Mouse (Mus musculus) liver, adult 2 months (tissue): ENCODE data around the gene Ccdc160. TPM values are rescaled to one million over a fixed set of nuclear protein-coding genes. Genes with fewer than 3 reads are reported as not detected.
A peak's percentile ranks its signal among the peaks of the same experiment; 100 is the strongest.

Source experiments
- DNase-seq: peaks from one replicate; pipeline ENCODE4 v3.0.0-alpha.2; 2011; ENCODE audit warnings: low read depth, low spot score; ENCODE audit errors: extremely low read depth
- H3K27ac ChIP-seq: fragments of 200-500 bp; replicated peaks from 2 replicates; pipeline ENCODE4 v1.5.1; 2012; ENCODE audit warnings: low read depth, mild to moderate bottlenecking, control low read depth, inconsistent platforms, low read length; ENCODE audit not compliant: insufficient read depth
- H3K27me3 ChIP-seq: fragments of 200-500 bp; 2 replicates; pipeline ENCODE4 v1.6.1; 2012; ENCODE audit warnings: mild to moderate bottlenecking, moderate library complexity, low read length, inconsistent platforms; ENCODE audit not compliant: control insufficient read depth, insufficient read depth
- H3K36me3 ChIP-seq: fragments of 200-500 bp; 2 replicates; pipeline ENCODE4 v1.6.1; 2012; ENCODE audit warnings: low read length, inconsistent platforms; ENCODE audit not compliant: control insufficient read depth, insufficient read depth
- H3K4me1 ChIP-seq: fragments of 200-500 bp; 2 replicates; pipeline ENCODE4 v1.6.1; 2011; ENCODE audit warnings: low read length; ENCODE audit not compliant: control insufficient read depth, insufficient read depth
- H3K4me3 ChIP-seq: fragments of 200-500 bp; 2 replicates; pipeline ENCODE4 v1.5.1; 2011; ENCODE audit warnings: low read depth, mild to moderate bottlenecking, control low read depth, low read length, moderate library complexity; ENCODE audit not compliant: insufficient read depth
- H3K79me2 ChIP-seq: fragments of 200-500 bp; 2 replicates; pipeline ENCODE4 v1.6.1; 2012; ENCODE audit warnings: inconsistent platforms, mild to moderate bottlenecking, low read length, moderate library complexity; ENCODE audit not compliant: control insufficient read depth, insufficient read depth
- H3K9ac ChIP-seq: fragments of 200-500 bp; 2 replicates; pipeline ENCODE4 v1.6.1; 2012; ENCODE audit warnings: low read depth, mild to moderate bottlenecking, control low read depth, inconsistent platforms, low read length
- CTCF ChIP-seq: fragments of 200-500 bp; IDR thresholded peaks from 2 replicates; pipeline ENCODE4 v1.5.1; 2011; ENCODE audit warnings: low read depth, low read length, control low read depth
- POLR2A ChIP-seq: fragments of 200-500 bp; IDR thresholded peaks from 2 replicates; pipeline ENCODE4 v1.6.1; 2011; ENCODE audit warnings: low read length, control low read depth; ENCODE audit not compliant: insufficient read depth; ENCODE audit errors: extremely low read depth
- WGBS: fragments of 180-500 bp; shearing (Covaris S2); methylation state at CpG from one replicate; pipeline ENCODE4 v1.1.7; 2018; 5-methylcytosine and 5-hydroxymethylcytosine counted together
- polyA plus RNA-seq: library from polyadenylated mRNA; depleted of rRNA; stranded (reverse); fragments of >200 nt; gene quantifications from 2 replicates; pipeline ENCODE4 v1.2.3, GENCODE M21; 2012
- total RNA-seq: library from RNA; depleted of rRNA; stranded (reverse); fragments of >200 nt; gene quantifications from 2 replicates; pipeline ENCODE4 v1.2.3, GENCODE M21; 2014

Gene Ccdc160
- total and polyA plus RNA-seq, 2 experiments, result 0.37 TPM; not detected in 1

- 81% methylated on average over 5 of the region's 5 CpGs for WGBS
- H3K36me3 ChIP-seq, result no peaks in the 10 kb centered on the region
- H3K9ac ChIP-seq, result no peak overlapping the region
- no peaks in the 10 kb centered on the region for H3K27me3 ChIP-seq
- peak; percentile 49 for DNase-seq
- H3K79me2 ChIP-seq, result no peaks in the 10 kb centered on the region
- no peak overlapping the region for H3K4me3 ChIP-seq
- no peak for TF ChIP-seq POLR2A
- no peak for TF ChIP-seq CTCF
- no peak overlapping the region for H3K27ac ChIP-seq
- no peaks in the 10 kb centered on the region for H3K4me1 ChIP-seq
These were observed 13.3 kb upstream of the Ccdc160 start for GRCm38 (mm10) chrX:52777671-52778070.

- no peak overlapping the region for H3K9ac ChIP-seq
- no peak for TF ChIP-seq CTCF
- TF ChIP-seq POLR2A, result no peak
- no peak overlapping the region for H3K4me3 ChIP-seq
- H3K27ac ChIP-seq, result no peak overlapping the region
- 34% methylated on average over 5 of the region's 5 CpGs for WGBS
- no peaks in the 10 kb centered on the region for H3K79me2 ChIP-seq
- H3K27me3 ChIP-seq, result no peaks in the 10 kb centered on the region
- H3K4me1 ChIP-seq, result no peaks in the 10 kb centered on the region
- DNase-seq, result peak; percentile 12
- no peaks in the 10 kb centered on the region for H3K36me3 ChIP-seq
These were observed 7.1 kb upstream of the Ccdc160 start for GRCm38 (mm10) chrX:52783898-52784297.

- no peak for TF ChIP-seq CTCF
- no peak for TF ChIP-seq POLR2A
- Histone ChIP-seq H3K27me3 (no peaks in the 10 kb centered on the region), H3K79me2 (no peaks in the 10 kb centered on the region), H3K9ac (no peak overlapping the region), H3K36me3 (no peaks in the 10 kb centered on the region), H3K27ac (0 out of 2 replicates have a peak overlapping the region, but pooled peaks have one; percentile 29), H3K4me1 (no peaks in the 10 kb centered on the region), H3K4me3 (no peak overlapping the region)
- 53% methylated on average over 10 of the region's 10 CpGs for WGBS
- DNase-seq, result no peak
These were observed 1.1 kb downstream of the Ccdc160 start for GRCm38 (mm10) chrX:52791944-52792719.

- H3K27ac ChIP-seq, result peak overlapping the region; percentile 48; the same call in 1 of the 2 replicates
These were observed 1.9 kb downstream of the Ccdc160 start for GRCm38 (mm10) chrX:52792861-52793260.

GRCm38 (mm10) chrX:52795816-52796215, 4.8 kb downstream of the Ccdc160 start:
- Histone ChIP-seq H3K27me3 (no peaks in the 10 kb centered on the region), H3K9ac (no peak overlapping the region), H3K36me3 (no peaks in the 10 kb centered on the region), H3K27ac (no peak overlapping the region), H3K4me1 (no peaks in the 10 kb centered on the region), H3K4me3 (no peak overlapping the region), H3K79me2 (no peaks in the 10 kb centered on the region)
- DNase-seq, result no peak
- 53% methylated on average over 8 of the region's 8 CpGs for WGBS
- no peak for TF ChIP-seq CTCF
- no peak for TF ChIP-seq POLR2A

More at GRCm38 (mm10) chrX:52792861-52793260, 1.9 kb downstream of the Ccdc160 start:
- 61% methylated on average over 6 of the region's 6 CpGs for WGBS
- Histone ChIP-seq H3K27me3 (no peaks in the 10 kb centered on the region), H3K79me2 (no peaks in the 10 kb centered on the region), H3K36me3 (no peaks in the 10 kb centered on the region), H3K9ac (no peak overlapping the region), H3K4me3 (no peak overlapping the region), H3K4me1 (no peaks in the 10 kb centered on the region)
- TF ChIP-seq POLR2A, result no peak
- TF ChIP-seq CTCF, result no peak
- no peak for DNase-seq

GRCm38 (mm10) chrX:52797031-52797625, 6.1 kb downstream of the Ccdc160 start:
- TF ChIP-seq POLR2A, result no peak
- Histone ChIP-seq H3K79me2 (no peaks in the 10 kb centered on the region), H3K9ac (no peak overlapping the region), H3K36me3 (no peaks in the 10 kb centered on the region), H3K4me3 (no peak overlapping the region), H3K27ac (no peak overlapping the region), H3K4me1 (no peaks in the 10 kb centered on the region), H3K27me3 (no peaks in the 10 kb centered on the region)
- WGBS, result 57% methylated on average over 9 of the region's 9 CpGs
- no peak for DNase-seq
